Mouse (Mus musculus) bone marrow macrophage, adult 2 months (primary cell): ENCODE measurements at regions not wholly inside any gene's neighbourhood (a gene's known extent, or its start where the extent isn't known, plus 50 kb on each side); places are given as distances from the start of the nearest gene placed in this dataset.

Source experiments
- H3K27ac ChIP-seq: 2 replicates; pipeline ENCODE4 v1.5.1; 2012; ENCODE audit warnings: low read depth, low read length; ENCODE audit not compliant: insufficient read depth
- H3K4me1 ChIP-seq: 2 replicates; pipeline ENCODE4 v1.6.1; 2012; ENCODE audit warnings: low read length; ENCODE audit not compliant: control insufficient read depth, insufficient read depth
- H3K4me3 ChIP-seq: 2 replicates; pipeline ENCODE4 v1.5.1; 2012; ENCODE audit warnings: mild to moderate bottlenecking, low read length, moderate library complexity; ENCODE audit not compliant: insufficient read depth
- CTCF ChIP-seq: IDR thresholded peaks from 2 replicates; pipeline ENCODE4 v1.5.1; 2012; ENCODE audit warnings: low read depth, mild to moderate bottlenecking, low read length, moderate library complexity
- POLR2A ChIP-seq: IDR thresholded peaks from 2 replicates; pipeline ENCODE4 v1.6.1; 2012; ENCODE audit warnings: mild to moderate bottlenecking, low read depth, low read length, borderline replicate concordance

DNA sequence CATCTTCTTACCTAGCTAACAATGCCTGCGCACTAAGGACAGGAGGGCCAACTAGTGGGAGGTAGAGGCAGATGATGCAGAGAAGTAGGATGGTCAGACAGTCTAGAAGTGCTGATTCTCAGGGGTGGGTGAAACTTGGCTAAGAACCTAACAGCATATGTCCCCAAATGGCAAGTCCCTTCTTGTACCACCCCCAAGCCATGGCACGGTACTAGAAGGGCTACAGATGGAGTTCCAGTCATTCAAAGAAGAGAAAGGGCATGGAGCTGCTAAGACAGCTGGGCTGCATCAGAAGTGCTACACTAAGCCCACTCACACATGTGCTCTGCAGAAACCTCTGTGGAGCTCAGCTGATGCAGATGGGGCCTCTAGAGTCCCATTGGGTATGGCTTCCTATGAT, 2078.8 kb upstream of the Lrrc6 start:
- Histone ChIP-seq H3K4me3 (no peak overlapping the region), H3K4me1 (no peaks in the 10 kb centered on the region), H3K27ac (no peak overlapping the region)
- TF ChIP-seq CTCF (no peak), POLR2A (no peak)

DNA sequence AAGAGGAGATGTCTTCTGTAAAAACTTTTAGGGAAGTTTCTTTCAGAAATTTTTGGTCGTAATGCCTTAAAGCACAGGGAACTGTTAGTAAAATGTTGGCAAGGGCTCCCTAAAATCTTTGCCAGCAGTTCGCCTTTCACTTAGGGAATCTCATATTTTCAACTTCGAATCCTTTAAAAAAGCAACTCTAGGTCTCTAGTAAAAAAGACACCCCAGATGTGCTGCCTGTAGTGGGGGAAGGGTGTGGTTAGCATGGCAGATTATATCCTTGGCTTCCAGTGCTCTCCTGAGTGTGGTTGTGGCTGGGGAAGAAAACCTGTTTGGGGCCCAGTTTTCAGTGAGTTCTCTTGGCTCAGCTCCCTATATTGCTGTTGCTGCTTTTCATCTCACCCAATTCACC, 2059.9 kb upstream of the Lrrc6 start:
- H3K27ac ChIP-seq = no peak overlapping the region
- TF ChIP-seq CTCF = no peak
- no peak for TF ChIP-seq POLR2A
- no peaks in the 10 kb centered on the region for H3K4me1 ChIP-seq
- H3K4me3 ChIP-seq = no peak overlapping the region

GRCm38 (mm10) chr15:68556133-68556532, 2055.4 kb upstream of the Lrrc6 start:
- TF ChIP-seq POLR2A (no peak), CTCF (no peak)
- H3K27ac ChIP-seq = no peak overlapping the region
- no peaks in the 10 kb centered on the region for H3K4me1 ChIP-seq
- H3K4me3 ChIP-seq = no peak overlapping the region

- Histone ChIP-seq H3K4me1 (no peaks in the 10 kb centered on the region), H3K27ac (no peak overlapping the region), H3K4me3 (no peak overlapping the region)
- TF ChIP-seq POLR2A (no peak), CTCF (no peak)
Measured at GRCm38 (mm10) chr15:68536055-68536325, 2035.3 kb upstream of the Lrrc6 start.

- no peak overlapping the region for H3K4me3 ChIP-seq
- no peaks in the 10 kb centered on the region for H3K4me1 ChIP-seq
- no peak for TF ChIP-seq CTCF
- no peak for TF ChIP-seq POLR2A
- no peak overlapping the region for H3K27ac ChIP-seq
Measured at GRCm38 (mm10) chr15:68535297-68536054, 2034.8 kb upstream of the Lrrc6 start.

GRCm38 (mm10) chr15:68520759-68521158, 2020.0 kb upstream of the Lrrc6 start:
- TF ChIP-seq POLR2A (no peak), CTCF (no peak)
- Histone ChIP-seq H3K4me3 (no peak overlapping the region), H3K4me1 (no peaks in the 10 kb centered on the region), H3K27ac (no peak overlapping the region)

- Histone ChIP-seq H3K4me3 (no peak overlapping the region), H3K27ac (no peak overlapping the region), H3K4me1 (no peaks in the 10 kb centered on the region)
- TF ChIP-seq POLR2A (no peak), CTCF (no peak)
Measured at GRCm38 (mm10) chr15:68512431-68512830, 2011.7 kb upstream of the Lrrc6 start.

- H3K4me1 ChIP-seq = no peaks in the 10 kb centered on the region
- TF ChIP-seq CTCF = no peak
- TF ChIP-seq POLR2A = no peak
- no peak overlapping the region for H3K4me3 ChIP-seq
- H3K27ac ChIP-seq = no peak overlapping the region
Measured at GRCm38 (mm10) chr15:68508190-68508589, 2007.5 kb upstream of the Lrrc6 start.

DNA sequence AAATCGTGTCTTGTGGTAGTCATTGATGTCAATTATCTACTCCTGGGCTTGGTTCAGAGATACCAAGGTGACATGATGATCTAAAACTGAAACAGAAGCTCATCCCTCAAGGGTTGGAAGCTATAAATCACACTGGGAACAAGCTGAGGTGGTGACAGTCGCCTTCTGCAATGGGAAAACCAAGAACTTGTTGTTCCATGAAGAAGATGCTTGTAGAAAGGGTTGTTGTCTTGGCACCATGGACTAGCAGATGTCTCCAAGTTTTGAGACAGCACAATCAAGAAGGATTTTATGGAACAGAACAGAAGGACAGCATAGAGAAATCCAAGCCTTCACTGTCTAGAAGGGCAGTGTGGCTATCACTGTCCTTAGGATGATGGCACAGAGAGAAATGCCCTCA, 2005.4 kb upstream of the Lrrc6 start:
- Histone ChIP-seq H3K4me3 (no peak overlapping the region), H3K27ac (no peak overlapping the region), H3K4me1 (no peaks in the 10 kb centered on the region)
- TF ChIP-seq POLR2A (no peak), CTCF (no peak)

DNA sequence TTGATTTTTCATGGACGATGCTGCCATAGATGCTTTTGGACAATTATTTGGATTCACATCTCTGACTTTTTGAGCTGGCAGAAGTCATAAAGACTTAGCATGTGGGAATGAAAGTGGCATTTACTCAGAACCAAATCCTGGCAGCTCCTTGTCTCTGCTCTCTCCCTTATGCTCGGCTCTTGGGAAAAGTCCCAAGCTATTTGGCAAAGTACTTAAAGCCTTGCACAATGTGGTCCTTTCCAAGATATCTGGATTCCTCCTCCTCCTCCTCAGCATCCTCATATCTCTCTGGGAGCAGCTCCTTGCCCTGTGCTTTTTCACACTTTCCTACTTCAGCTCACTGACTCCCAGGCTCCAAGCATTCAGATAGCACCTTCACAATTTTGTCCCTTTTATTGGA, 1995.7 kb upstream of the Lrrc6 start:
- H3K4me1 ChIP-seq = no peaks in the 10 kb centered on the region
- TF ChIP-seq CTCF (no peak), POLR2A (no peak)
- H3K4me3 ChIP-seq = no peak overlapping the region
- no peak overlapping the region for H3K27ac ChIP-seq

- TF ChIP-seq POLR2A (no peak), CTCF (no peak)
- no peak overlapping the region for H3K27ac ChIP-seq
- no peak overlapping the region for H3K4me3 ChIP-seq
- H3K4me1 ChIP-seq = no peaks in the 10 kb centered on the region
Measured at GRCm38 (mm10) chr15:68484789-68485188, 1984.1 kb upstream of the Lrrc6 start.
